ENCODE assay signal across 9 mouse cellular contexts in genomic region chr6:112364581-112364980, GRCm38 (mm10). TPM values are rescaled to one million over a fixed set of nuclear protein-coding genes. Genes with fewer than 3 reads are reported as not detected.
A peak's percentile ranks its signal among the peaks of the same experiment; 100 is the strongest.
DNase-seq lines count a peak whose midpoint lies in the region; ATAC-seq and TF ChIP-seq lines count a peak whose summit lies in the region.
"Had no signal": no experiment of that assay in that cellular context is flagged by ENCODE, and none has a peak within 500 bp of the region (broad histone marks: within the 10 kb centered on the region; RNA-seq: fewer than 3 reads in every experiment).

No protein-coding gene starts in this region.

- peak; percentile 34 for DNase-seq in gastrocnemius, postnatal 10 days
- DNase-seq in gastrocnemius, postnatal 25 days = no peak
- DNase-seq in midbrain, postnatal 0 days (ENCODE audit: low spot score) = peak; percentile 84
- peak; percentile 5 for DNase-seq in c-Kit-negative CD71-positive TER-119-positive erythroid progenitor cells, embryonic 14.5 days (ENCODE audit: low read depth, low spot score)
- peak; percentile 18 for DNase-seq in large intestine, adult 2 months (ENCODE audit: low read depth, low spot score)
- peak; percentile 8 for DNase-seq in thymus, postnatal 25 days
- no peak for DNase-seq in spleen, postnatal 14 days (ENCODE audit: low spot score in 2 of 2)

- peak; percentile 73 for TF ChIP-seq CTCF in midbrain, postnatal 0 days (IDR thresholded peaks at IDR 0.05)

- H3K27ac ChIP-seq in midbrain, postnatal 0 days (ENCODE audit: low read depth, low read length) = no peak overlapping the region
- H3K27ac ChIP-seq in midbrain, embryonic 15.5 days = no peak overlapping the region

- no peaks in the 10 kb centered on the region for H3K4me1 ChIP-seq in midbrain, postnatal 0 days (ENCODE audit: insufficient read depth, low read length)
- H3K4me1 ChIP-seq in midbrain, embryonic 15.5 days = no peaks in the 10 kb centered on the region

- no peaks in the 10 kb centered on the region for H3K9me3 ChIP-seq in midbrain, postnatal 0 days (ENCODE audit: low read length)
- no peaks in the 10 kb centered on the region for H3K9me3 ChIP-seq in midbrain, embryonic 15.5 days

- no peak for ATAC-seq in midbrain, postnatal 0 days (ENCODE audit: low FRiP score)
- ATAC-seq in midbrain, embryonic 15.5 days (replicated peaks) = no peak

- peaks cover 4% of the 10 kb centered on the region; the same call in 1 of the 2 replicates for H3K27me3 ChIP-seq in midbrain, postnatal 0 days (ENCODE audit: insufficient read depth, low read length)
- no peaks in the 10 kb centered on the region for H3K27me3 ChIP-seq in midbrain, embryonic 15.5 days (replicated peaks)

- WGBS in midbrain, postnatal 0 days = 50% methylated on average over 2 of the region's 2 CpGs
- 47% methylated on average over 2 of the region's 2 CpGs for WGBS in midbrain, embryonic 15.5 days
- 39% methylated on average over 2 of the region's 2 CpGs for WGBS in large intestine, adult 2 months

- H3K36me3 ChIP-seq in midbrain, postnatal 0 days (ENCODE audit: insufficient read depth, low read length) = no peaks in the 10 kb centered on the region
- H3K36me3 ChIP-seq in midbrain, embryonic 15.5 days (replicated peaks) = no peaks in the 10 kb centered on the region

- no peak overlapping the region for H3K9ac ChIP-seq in midbrain, postnatal 0 days (replicated peaks; ENCODE audit: low read length, poor library complexity, severe bottlenecking)
- H3K9ac ChIP-seq in midbrain, embryonic 15.5 days = no peak overlapping the region

- H3K4me2 ChIP-seq in midbrain, postnatal 0 days (ENCODE audit: low read depth, low read length, poor library complexity, severe bottlenecking) = no peak overlapping the region
- no peak overlapping the region for H3K4me2 ChIP-seq in midbrain, embryonic 15.5 days

- H3K4me3 ChIP-seq in midbrain, postnatal 0 days (ENCODE audit: low read depth, low read length) = no peak overlapping the region
- H3K4me3 ChIP-seq in midbrain, embryonic 15.5 days = no peak overlapping the region

RNA-seq across cellular contexts. Expression of gene Ssu2, which starts 23.2 kb away (rescaled TPM):
- total RNA-seq in gastrocnemius, postnatal 10 days (2021) = 1 to 10 TPM; 2.3 TPM
- total RNA-seq in gastrocnemius, postnatal 25 days (2021) = 1 to 10 TPM in 1 of 2 experiments, under 1 TPM in 1; 0.78 to 1.4 TPM
- total RNA-seq in midbrain, postnatal 0 days (2014; rRNA removed) = 0.28 TPM in 1 of 2 replicates, not detected in the other
- 0.33 TPM in 1 of 2 replicates, not detected in the other for polyA plus RNA-seq in midbrain, postnatal 0 days (2015; fragmentation: Nextera tagmentation; extraction: Ambion mirVana)
- polyA plus RNA-seq in midbrain, embryonic 15.5 days (2015; fragmentation: Nextera tagmentation; extraction: Ambion mirVana) = 0.26 and 0.30 TPM in 2 replicates
- 5.2 and 5.3 TPM in 2 replicates for polyA plus RNA-seq in large intestine, adult 2 months (2012; rRNA removed)
- polyA plus RNA-seq: neural tube, embryonic 14.5 days had no signal

Comparison
In these comparisons a context has a peak if more than half of its experiments do, and no peak if none do; other contexts are left out.
1. DNase-seq: peak in gastrocnemius, postnatal 10 days (single experiment), midbrain, postnatal 0 days (single experiment), c-Kit-negative CD71-positive TER-119-positive erythroid progenitor cells, embryonic 14.5 days (single experiment), large intestine, adult 2 months (single experiment) and thymus, postnatal 25 days (single experiment); none in gastrocnemius, postnatal 25 days (single experiment) and spleen, postnatal 14 days (0 of 2).